Mouse (Mus musculus) thymus, postnatal 4 days (tissue): ENCODE data around the gene Olfr777.
"Not testable (repeated sequence)": the region's sequence is repeated elsewhere in the genome, so short reads cannot be mapped to it uniquely, and the experiment has no call there.

Source experiments
- DNase-seq: peaks from one replicate; pipeline ENCODE4 v3.0.0; 2021

Gene Olfr777

DNA sequence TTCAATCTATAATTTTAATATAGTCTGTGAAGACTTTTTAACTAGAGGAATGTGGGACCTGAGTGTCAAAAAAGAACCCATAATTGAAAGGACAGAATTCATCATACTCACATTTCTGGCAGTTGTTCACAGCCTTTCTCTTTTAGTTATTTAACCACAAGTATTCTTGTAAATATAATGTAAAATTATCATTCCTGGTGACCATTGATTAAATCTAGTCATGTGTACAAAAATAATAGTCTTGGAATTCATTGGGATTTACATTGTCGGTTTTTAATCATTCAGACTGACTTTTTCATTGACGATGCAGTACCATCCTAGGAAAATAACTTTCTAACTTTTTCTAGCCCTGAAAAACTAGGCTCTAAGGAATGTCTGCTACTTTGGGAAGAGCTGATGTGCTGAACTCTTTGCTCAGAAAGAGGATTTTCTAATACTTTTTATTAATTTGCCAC lies at the start of gene Olfr777:
Olfr777 (minus strand) TSS at position 405 of the 455 bp plus-strand sequence.
- no peak for DNase-seq

DNA sequence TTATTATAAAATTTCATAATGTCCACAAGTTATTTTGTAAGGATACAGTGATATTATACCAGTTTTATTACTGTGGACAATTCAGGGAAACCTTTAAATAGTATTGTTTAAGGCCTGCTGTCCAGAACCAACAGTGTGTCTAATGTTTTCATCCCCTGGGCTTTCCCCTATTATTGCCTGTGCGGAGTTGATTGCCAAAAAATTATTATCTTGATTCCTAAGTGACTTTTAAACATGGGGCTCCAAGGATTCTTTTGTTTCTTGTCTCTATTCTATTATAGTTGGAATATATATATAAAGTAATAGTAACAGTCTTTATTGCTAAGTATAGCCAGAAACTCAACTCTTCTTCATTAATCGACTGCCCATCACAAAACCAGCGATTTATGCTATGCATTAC lies 46.5 kb upstream of the Olfr777 start, which contains the start of gene Olfr780:
Olfr780 (plus strand) TSS at position 301 of the 400 bp plus-strand sequence.
- no peak for DNase-seq

DNA sequence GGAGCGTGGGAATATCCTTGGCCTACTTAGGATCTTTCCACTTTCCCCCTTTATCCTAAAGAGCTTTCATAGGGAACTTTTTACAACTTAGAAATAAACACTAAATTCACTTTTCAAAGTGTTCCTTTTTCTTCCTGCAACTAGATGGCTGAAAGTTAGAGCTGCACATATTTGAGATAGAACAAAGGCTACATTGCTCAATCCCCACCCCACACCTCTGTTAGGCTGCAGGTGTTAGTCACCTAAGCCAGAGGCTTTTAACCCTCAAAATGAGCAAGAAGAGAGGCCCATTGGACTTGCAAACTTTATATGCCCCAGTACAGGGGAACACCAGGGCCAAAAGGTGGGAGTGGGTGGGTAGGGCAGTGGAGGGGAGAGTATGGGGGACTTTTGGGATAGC lies 42.2 kb upstream of the Olfr777 start:
- not testable (repeated sequence) for DNase-seq

DNA sequence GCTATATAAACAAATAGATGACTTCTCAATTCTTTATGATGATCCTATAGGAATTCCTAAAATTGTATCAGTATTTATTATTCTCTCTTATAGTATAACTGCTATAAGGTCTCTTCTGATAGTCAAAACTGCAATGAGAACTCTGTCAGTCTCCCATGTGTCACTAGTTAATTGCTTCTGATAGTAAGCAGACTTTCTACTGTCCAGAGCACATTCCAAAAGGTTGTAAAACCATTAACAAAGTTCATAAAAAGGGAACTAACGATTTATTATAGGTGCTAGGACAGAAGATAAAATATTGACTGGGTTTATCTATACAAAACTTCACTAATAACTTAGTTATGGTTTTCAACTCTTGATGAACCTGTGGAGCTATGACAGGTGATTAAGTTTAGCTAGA lies 41.7 kb upstream of the Olfr777 start:
- not testable (repeated sequence) for DNase-seq

DNA sequence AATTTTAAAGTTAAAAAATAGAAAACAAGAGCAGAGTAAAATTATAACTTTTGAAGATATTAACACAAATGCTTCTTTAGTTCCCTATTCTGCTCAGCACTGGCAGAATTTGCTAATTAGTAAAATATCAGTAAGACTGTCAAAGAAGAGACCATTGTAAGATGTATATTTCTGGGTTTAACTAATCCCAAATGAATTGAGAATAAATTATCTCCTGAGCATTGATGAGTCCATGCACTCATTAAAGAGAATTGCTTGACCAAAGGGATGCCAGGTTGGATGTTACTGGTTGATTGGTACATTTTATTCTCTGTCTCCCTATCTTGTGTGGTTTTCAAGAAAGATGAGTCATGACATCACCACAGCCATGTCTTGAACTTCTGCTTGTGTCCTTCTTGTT lies 12.5 kb downstream of the Olfr777 start, which contains the start of gene Olfr776:
Olfr776 (plus strand) TSS at position 301 of the 400 bp plus-strand sequence.
- no peak for DNase-seq

DNA sequence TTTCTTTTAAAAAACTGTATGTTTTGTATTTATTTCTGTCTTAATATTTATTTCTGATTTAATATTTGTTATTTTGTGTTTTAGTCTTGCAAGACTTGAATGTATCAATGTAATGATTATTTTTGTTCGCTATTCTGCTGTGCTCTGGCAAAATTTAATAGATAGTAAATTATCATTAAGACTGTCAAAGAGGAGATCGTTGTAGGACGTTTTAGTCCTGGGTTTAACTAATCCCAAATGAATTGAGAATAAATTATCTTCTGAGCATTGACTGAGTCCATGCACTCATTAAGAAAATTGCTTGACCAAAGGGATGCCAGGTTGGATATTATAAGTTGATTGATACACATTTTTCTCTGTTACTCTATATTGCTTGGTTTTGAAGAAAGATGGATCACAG lies 23.2 kb downstream of the Olfr777 start, which contains the start of gene Olfr775:
Olfr775 (plus strand) TSS at position 301 of the 400 bp plus-strand sequence.
- DNase-seq, result no peak

DNA sequence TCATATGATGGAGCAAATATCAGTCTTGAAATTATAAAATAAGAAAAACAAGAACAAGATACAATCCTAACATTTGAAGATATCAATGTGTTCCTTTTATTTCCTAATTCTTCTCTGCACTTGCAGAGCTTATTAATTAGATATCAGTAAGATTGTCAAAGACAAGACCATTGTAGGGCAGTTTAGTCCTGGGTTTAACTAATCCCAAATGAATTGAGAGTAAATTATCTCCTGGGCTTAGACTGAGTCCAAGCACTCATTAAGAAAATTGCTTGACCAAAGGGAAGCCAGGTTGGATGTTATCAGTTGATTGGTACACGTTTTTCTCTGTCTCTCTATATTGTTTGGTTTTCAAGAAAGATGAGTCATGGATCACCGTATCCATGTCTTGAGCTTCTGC lies 35.4 kb downstream of the Olfr777 start, which contains the start of gene Olfr774:
Olfr774 (plus strand) TSS at position 301 of the 400 bp plus-strand sequence.
- DNase-seq, result no peak

DNA sequence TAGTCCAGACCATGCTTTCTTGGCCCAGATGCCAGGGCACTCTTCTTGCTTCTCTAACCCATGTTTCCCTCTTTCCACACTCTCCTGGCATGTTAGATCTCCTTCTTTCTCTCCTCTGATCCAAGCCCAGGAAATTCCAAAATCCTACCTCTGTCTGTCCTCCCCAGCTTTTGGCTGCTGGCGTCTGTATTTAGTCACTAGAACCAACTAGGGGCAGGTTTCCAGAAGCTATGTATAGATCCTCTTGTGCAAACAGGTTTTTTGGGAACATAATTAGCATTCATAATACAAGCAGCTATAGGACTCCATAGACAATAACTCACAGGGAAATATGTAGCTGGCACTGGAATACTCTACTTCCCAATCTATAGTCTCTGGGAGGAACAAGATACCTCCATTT lies 40.5 kb downstream of the Olfr777 start:
- DNase-seq, result no peak
